Mouse (Mus musculus): ENCODE measurements around the gene Gm20388. TPM values are rescaled to one million over a fixed set of nuclear protein-coding genes. Genes with fewer than 3 reads are reported as not detected.

The Gm20388 gene
- polyA plus RNA-seq, 1 experiment from 2014 or later, result 1.4 TPM

DNA sequence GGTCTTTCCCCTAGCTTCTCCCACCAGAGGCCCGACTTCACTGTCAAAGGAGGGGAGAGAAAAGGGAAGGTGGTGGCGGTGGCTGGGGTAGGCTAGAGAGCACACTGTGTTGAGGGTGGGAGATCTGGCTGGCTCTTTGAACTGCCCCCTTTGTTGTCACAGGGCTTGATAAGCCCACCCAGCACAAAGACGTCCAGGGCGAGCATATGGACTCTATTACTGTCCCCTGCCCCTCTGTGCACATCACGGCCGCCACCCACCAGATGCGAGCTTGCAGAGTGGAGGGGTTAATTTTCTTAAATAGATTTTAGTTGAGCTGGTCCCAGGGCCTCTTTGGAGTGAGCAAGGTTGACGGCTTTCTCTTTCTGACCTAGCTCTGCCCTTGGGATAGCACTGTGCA is 1450.5 kb downstream of the Gm20388 start:
- Histone ChIP-seq H3K4me1 (ENCODE audit: control insufficient read depth, low read depth, low read length) (no peaks in the 10 kb centered on the region; the same call in 1 of the 2 replicates), H3K9me3 (replicated peaks; ENCODE audit: control insufficient read depth, low read length) (no peaks in the 10 kb centered on the region), H3K27ac (ENCODE audit: low read length) (no peak overlapping the region), H3K4me3 (ENCODE audit: low read depth, low read length) (no peak overlapping the region), H3K27me3 (ENCODE audit: control insufficient read depth, insufficient read depth, low read depth, low read length) (no peaks in the 10 kb centered on the region; the same call in 1 of the 2 replicates), H3K4me2 (ENCODE audit: low read depth, low read length) (no peak overlapping the region), H3K36me3 (ENCODE audit: control insufficient read depth, insufficient read depth) (no peaks in the 10 kb centered on the region), H3K9ac (ENCODE audit: low read depth, low read length) (no peak overlapping the region)
- no peak for ATAC-seq (ENCODE audit: low read depth)
- WGBS (ENCODE audit: insufficient replicate concordance), result 61% methylated on average over 8 of the region's 8 CpGs

DNA sequence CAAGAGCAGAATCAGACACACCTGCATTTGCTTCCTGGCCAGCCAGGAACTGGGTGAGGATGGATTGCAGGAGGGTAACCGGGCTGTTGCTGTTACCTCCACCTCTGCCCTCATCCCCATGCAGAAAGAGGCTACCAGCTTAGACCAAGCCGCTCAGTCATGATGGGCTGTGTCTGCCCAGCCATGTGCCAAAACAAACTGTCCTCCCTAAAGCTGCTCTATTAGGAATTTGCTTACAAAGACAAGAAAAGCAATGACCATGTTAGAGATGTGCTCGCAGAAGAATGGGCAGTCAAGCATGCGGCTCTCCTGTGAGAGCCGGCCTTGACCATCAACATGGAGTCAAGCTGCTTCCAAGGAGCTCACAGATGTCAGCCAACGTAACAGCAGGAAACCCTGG is 1454.0 kb downstream of the Gm20388 start:
- Histone ChIP-seq H3K36me3 (ENCODE audit: control insufficient read depth, insufficient read depth) (no peaks in the 10 kb centered on the region), H3K27me3 (ENCODE audit: control insufficient read depth, insufficient read depth, low read depth, low read length) (no peaks in the 10 kb centered on the region), H3K4me1 (ENCODE audit: control insufficient read depth, low read depth, low read length) (no peaks in the 10 kb centered on the region), H3K27ac (ENCODE audit: low read length) (no peak overlapping the region), H3K9ac (ENCODE audit: low read depth, low read length) (no peak overlapping the region), H3K4me3 (ENCODE audit: low read depth, low read length) (no peak overlapping the region), H3K9me3 (replicated peaks; ENCODE audit: control insufficient read depth, low read length) (no peaks in the 10 kb centered on the region), H3K4me2 (ENCODE audit: low read depth, low read length) (no peak overlapping the region)
- no peak for ATAC-seq (ENCODE audit: low read depth)
- 58% methylated on average over 6 of the region's 6 CpGs for WGBS (ENCODE audit: insufficient replicate concordance)

DNA sequence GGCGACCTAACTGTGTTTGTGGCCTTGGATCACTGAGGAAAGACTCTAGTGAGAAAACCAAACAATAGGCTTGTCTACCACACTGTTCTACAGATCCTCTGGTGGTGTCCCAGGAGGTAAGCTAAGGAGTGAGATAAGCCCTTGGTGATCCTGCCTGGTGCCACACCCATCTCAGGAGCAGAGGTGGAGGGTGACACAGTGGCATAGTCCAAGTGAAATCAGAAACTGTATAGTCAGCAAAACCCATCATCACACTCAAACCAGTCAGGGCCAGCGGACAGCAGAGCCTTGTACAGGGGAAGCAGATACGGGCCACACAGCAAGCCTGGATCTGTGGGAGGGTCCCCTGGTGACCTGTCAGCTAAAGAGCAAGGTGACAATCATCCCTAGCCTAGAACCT is 1454.5 kb downstream of the Gm20388 start:
- Histone ChIP-seq H3K36me3 (ENCODE audit: control insufficient read depth, insufficient read depth) (no peaks in the 10 kb centered on the region), H3K9me3 (replicated peaks; ENCODE audit: control insufficient read depth, low read length) (no peaks in the 10 kb centered on the region), H3K4me1 (ENCODE audit: control insufficient read depth, low read depth, low read length) (no peaks in the 10 kb centered on the region), H3K4me3 (ENCODE audit: low read depth, low read length) (no peak overlapping the region), H3K27me3 (ENCODE audit: control insufficient read depth, insufficient read depth, low read depth, low read length) (no peaks in the 10 kb centered on the region), H3K27ac (ENCODE audit: low read length) (no peak overlapping the region), H3K4me2 (ENCODE audit: low read depth, low read length) (no peak overlapping the region), H3K9ac (ENCODE audit: low read depth, low read length) (no peak overlapping the region)
- no peak for ATAC-seq (ENCODE audit: low read depth)
- 51% methylated on average over 3 of the region's 3 CpGs for WGBS (ENCODE audit: insufficient replicate concordance)

DNA sequence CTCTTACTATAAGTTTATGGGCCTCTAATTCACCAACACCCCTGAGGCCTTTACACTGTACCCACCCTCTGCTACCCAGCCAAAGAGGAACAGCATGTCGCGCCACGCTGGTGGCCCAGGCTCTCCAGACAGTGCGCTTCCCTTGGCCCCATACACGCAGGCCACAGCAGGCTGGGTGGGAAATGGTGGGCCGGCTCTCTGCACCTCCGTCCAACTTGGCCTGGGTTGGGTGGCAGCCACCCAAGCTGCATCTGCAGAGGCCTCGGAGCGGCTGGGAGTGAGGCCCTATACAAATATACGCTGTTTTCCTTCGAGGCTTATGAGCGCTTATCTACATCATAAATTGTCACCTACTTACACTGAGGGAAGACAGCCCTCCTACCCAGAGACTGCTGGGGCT is 1456.0 kb downstream of the Gm20388 start:
- H3K27me3 ChIP-seq (ENCODE audit: control insufficient read depth, insufficient read depth, low read depth, low read length), result no peaks in the 10 kb centered on the region
- WGBS (ENCODE audit: insufficient replicate concordance), result 64% methylated on average over 12 of the region's 12 CpGs
- ATAC-seq (ENCODE audit: low read depth), result no peak
- no peaks in the 10 kb centered on the region for H3K36me3 ChIP-seq (ENCODE audit: control insufficient read depth, insufficient read depth)
- no peak overlapping the region for H3K4me3 ChIP-seq (ENCODE audit: low read depth, low read length)
- H3K27ac ChIP-seq (ENCODE audit: low read length), result no peak overlapping the region
- H3K4me1 ChIP-seq (ENCODE audit: control insufficient read depth, low read depth, low read length), result no peaks in the 10 kb centered on the region
- H3K4me2 ChIP-seq (ENCODE audit: low read depth, low read length), result no peak overlapping the region
- H3K9me3 ChIP-seq (replicated peaks; ENCODE audit: control insufficient read depth, low read length), result no peaks in the 10 kb centered on the region
- no peak overlapping the region for H3K9ac ChIP-seq (ENCODE audit: low read depth, low read length)

DNA sequence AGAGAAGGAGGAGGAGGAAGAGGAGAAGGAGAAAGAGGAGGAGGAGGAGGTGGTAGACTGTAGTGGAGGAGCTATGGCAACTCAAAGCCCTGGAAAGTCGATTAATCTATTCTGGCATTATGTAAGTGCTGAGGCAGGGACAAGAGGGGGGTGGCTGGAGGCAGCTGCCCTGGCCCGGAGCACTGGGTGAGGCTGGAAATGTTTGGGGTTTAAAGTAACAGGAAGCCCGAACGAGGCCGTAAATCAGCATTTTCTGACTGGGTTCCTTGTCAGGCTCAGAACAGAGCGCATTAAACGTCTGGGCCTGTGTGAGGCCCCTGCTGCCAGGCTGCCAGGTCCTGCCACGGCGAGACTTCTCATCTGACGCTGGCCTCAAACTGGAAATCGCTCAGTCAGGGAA is 1458.2 kb downstream of the Gm20388 start:
- H3K9ac ChIP-seq (ENCODE audit: low read depth, low read length), result no peak overlapping the region
- WGBS (ENCODE audit: insufficient replicate concordance), result 17% methylated on average over 11 of the region's 11 CpGs
- H3K27ac ChIP-seq (ENCODE audit: low read length), result no peak overlapping the region
- no peaks in the 10 kb centered on the region for H3K4me1 ChIP-seq (ENCODE audit: control insufficient read depth, low read depth, low read length)
- no peaks in the 10 kb centered on the region for H3K9me3 ChIP-seq (replicated peaks; ENCODE audit: control insufficient read depth, low read length)
- no peak for ATAC-seq (ENCODE audit: low read depth)
- H3K4me3 ChIP-seq (ENCODE audit: low read depth, low read length), result no peak overlapping the region
- no peaks in the 10 kb centered on the region for H3K27me3 ChIP-seq (ENCODE audit: control insufficient read depth, insufficient read depth, low read depth, low read length)
- no peak overlapping the region for H3K4me2 ChIP-seq (ENCODE audit: low read depth, low read length)
- no peaks in the 10 kb centered on the region for H3K36me3 ChIP-seq (ENCODE audit: control insufficient read depth, insufficient read depth)

DNA sequence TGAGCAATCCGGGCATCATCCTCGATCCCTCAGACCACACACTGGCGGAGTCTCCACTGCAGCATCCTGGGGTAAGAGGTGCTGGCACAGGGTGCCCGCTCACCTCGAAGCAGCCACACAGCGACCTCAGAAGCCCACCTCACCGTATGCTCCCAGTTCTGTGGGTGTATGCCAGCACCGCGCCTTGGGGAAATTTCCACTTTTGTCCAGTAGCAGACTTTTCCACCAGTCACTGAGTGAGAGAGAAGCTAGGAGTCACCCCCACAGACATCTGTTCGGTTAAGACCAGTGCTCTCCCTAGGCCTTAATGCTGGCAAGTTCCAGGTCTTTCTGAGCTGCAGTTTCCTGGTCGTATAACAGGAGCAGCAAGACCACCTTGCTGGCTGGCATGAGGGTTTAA is 1458.7 kb downstream of the Gm20388 start:
- H3K27ac ChIP-seq (ENCODE audit: low read length), result no peak overlapping the region
- H3K36me3 ChIP-seq (ENCODE audit: control insufficient read depth, insufficient read depth), result no peaks in the 10 kb centered on the region
- no peaks in the 10 kb centered on the region for H3K27me3 ChIP-seq (ENCODE audit: control insufficient read depth, insufficient read depth, low read depth, low read length)
- 52% methylated on average over 11 of the region's 11 CpGs for WGBS (ENCODE audit: insufficient replicate concordance)
- H3K4me2 ChIP-seq (ENCODE audit: low read depth, low read length), result no peak overlapping the region
- no peak overlapping the region for H3K4me3 ChIP-seq (ENCODE audit: low read depth, low read length)
- no peak overlapping the region for H3K9ac ChIP-seq (ENCODE audit: low read depth, low read length)
- no peaks in the 10 kb centered on the region for H3K4me1 ChIP-seq (ENCODE audit: control insufficient read depth, low read depth, low read length)
- ATAC-seq (ENCODE audit: low read depth), result no peak
- no peaks in the 10 kb centered on the region for H3K9me3 ChIP-seq (replicated peaks; ENCODE audit: control insufficient read depth, low read length)

DNA sequence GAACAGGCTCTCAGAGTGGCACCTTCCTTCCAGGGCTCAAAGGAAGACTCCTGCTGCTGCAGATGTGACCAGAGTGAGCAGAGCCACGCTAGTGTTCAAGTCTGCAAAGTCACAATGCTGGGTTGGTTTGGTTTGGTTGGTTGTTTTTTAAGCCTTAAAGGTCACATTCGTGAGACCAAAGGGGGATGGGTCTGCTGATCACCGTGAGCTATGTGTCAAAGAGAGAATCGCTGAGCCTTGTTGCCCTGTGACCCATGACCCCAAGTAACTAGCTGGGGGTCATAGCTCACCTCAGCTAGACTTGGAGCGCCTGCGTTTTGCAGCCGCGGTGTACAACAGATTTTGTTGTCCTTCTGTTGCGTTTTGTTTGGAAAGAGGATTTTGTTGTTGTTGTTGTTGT is 1460.6 kb downstream of the Gm20388 start:
- H3K4me1 ChIP-seq (ENCODE audit: control insufficient read depth, low read depth, low read length), result no peaks in the 10 kb centered on the region
- no peak overlapping the region for H3K4me3 ChIP-seq (ENCODE audit: low read depth, low read length)
- 52% methylated on average over 9 of the region's 9 CpGs for WGBS (ENCODE audit: insufficient replicate concordance)
- no peak overlapping the region for H3K9ac ChIP-seq (ENCODE audit: low read depth, low read length)
- H3K4me2 ChIP-seq (ENCODE audit: low read depth, low read length), result no peak overlapping the region
- H3K36me3 ChIP-seq (ENCODE audit: control insufficient read depth, insufficient read depth), result no peaks in the 10 kb centered on the region
- H3K9me3 ChIP-seq (replicated peaks; ENCODE audit: control insufficient read depth, low read length), result no peaks in the 10 kb centered on the region
- H3K27ac ChIP-seq (ENCODE audit: low read length), result no peak overlapping the region
- no peak for ATAC-seq (ENCODE audit: low read depth)
- H3K27me3 ChIP-seq (ENCODE audit: control insufficient read depth, insufficient read depth, low read depth, low read length), result no peaks in the 10 kb centered on the region

DNA sequence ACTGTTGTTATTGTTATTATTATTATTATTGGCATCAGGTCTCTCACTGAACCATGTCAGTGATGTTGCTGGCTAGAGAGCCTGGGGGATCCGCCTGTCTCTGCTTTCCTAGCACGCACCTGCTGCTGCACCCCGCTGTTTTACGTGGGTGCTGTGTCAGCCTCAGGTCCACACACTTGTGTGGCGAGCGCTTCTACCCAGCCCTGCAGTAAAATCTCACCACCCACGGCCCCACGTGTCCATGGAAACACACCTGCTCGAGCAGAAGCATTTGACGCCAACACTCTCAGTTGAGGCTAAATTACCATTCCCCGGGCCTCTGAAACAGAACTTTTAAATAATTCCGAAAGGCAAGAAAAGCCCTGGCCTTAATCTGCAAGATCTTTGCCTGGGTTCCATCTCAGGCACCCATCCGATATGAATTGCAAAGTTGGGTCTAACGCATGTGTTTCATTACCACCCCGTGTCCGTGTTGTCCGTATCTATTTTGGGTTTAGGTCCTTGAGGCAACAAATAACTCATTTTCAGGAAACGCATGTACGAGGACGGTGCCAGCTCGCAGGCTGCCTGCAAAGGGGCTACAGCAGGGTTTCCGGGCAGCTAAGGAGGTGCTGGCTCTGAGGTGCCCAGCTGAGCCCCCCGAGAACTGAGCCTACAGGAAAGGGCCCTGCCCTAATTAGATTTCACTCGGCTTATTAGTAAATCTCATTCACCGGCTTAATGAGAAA is 1461.4 kb downstream of the Gm20388 start:
- Histone ChIP-seq H3K27me3 (ENCODE audit: control insufficient read depth, insufficient read depth, low read depth, low read length) (no peaks in the 10 kb centered on the region), H3K9ac (ENCODE audit: low read depth, low read length) (no peak overlapping the region), H3K36me3 (ENCODE audit: control insufficient read depth, insufficient read depth) (no peaks in the 10 kb centered on the region), H3K4me1 (ENCODE audit: control insufficient read depth, low read depth, low read length) (no peaks in the 10 kb centered on the region), H3K4me3 (ENCODE audit: low read depth, low read length) (no peak overlapping the region), H3K27ac (ENCODE audit: low read length) (no peak overlapping the region), H3K9me3 (replicated peaks; ENCODE audit: control insufficient read depth, low read length) (no peaks in the 10 kb centered on the region), H3K4me2 (ENCODE audit: low read depth, low read length) (no peak overlapping the region)
- no peak for ATAC-seq (ENCODE audit: low read depth)
- 62% methylated on average over 25 of the region's 25 CpGs for WGBS (ENCODE audit: insufficient replicate concordance)

DNA sequence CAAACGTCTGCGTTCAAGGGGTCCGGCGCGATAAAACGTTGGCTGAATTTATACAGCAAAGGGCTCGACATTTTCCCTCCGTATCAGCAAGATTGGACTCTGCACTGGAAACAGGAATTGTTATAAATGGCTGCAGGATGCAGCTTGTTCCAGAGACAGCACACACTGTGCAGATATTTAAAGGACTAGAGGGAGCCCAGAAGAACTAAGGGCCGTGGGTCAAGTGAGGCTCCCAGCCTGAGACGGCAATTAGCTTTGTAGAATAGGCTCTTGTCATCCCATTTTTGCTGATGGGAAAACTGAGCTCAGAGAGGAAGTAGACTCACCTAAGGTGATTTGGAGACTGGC is 1462.0 kb downstream of the Gm20388 start:
- Histone ChIP-seq H3K9ac (ENCODE audit: low read depth, low read length) (no peak overlapping the region), H3K27ac (ENCODE audit: low read length) (no peak overlapping the region), H3K4me1 (ENCODE audit: control insufficient read depth, low read depth, low read length) (no peaks in the 10 kb centered on the region), H3K4me3 (ENCODE audit: low read depth, low read length) (no peak overlapping the region), H3K36me3 (ENCODE audit: control insufficient read depth, insufficient read depth) (no peaks in the 10 kb centered on the region), H3K4me2 (ENCODE audit: low read depth, low read length) (no peak overlapping the region), H3K27me3 (ENCODE audit: control insufficient read depth, insufficient read depth, low read depth, low read length) (no peaks in the 10 kb centered on the region), H3K9me3 (replicated peaks; ENCODE audit: control insufficient read depth, low read length) (no peaks in the 10 kb centered on the region)
- WGBS (ENCODE audit: insufficient replicate concordance), result 74% methylated on average over 10 of the region's 10 CpGs
- no peak for ATAC-seq (ENCODE audit: low read depth)

Measured in liver, embryonic 16.5 days (tissue).